Mouse (Mus musculus) megakaryocyte, embryonic 14.5 days (primary cell): ENCODE measurements at regions not wholly inside any gene's neighbourhood (a gene's known extent, or its start where the extent isn't known, plus 50 kb on each side); places are given as distances from the start of the nearest gene placed in this dataset.

Experiments
- FLI1 ChIP-seq: IDR thresholded peaks from 2 replicates; pipeline ENCODE4 v1.6.1; 2012; ENCODE audit warnings: low read length, inconsistent platforms, mixed read lengths
- GATA1 ChIP-seq: IDR thresholded peaks from 3 replicates; pipeline ENCODE4 v1.6.1; 2012; ENCODE audit warnings: mixed read lengths, low read length, inconsistent platforms, borderline replicate concordance

GRCm38 (mm10) chr17:89272141-89272540 is 71.7 kb upstream of the Fshr start:
- no peak for TF ChIP-seq GATA1
- TF ChIP-seq FLI1: no peak
